Mouse (Mus musculus) CD4-positive, CD25-positive, alpha-beta regulatory T cell, adult 2 months (primary cell): ENCODE measurements around the gene Zfp36l2.

Source experiments
- DNase-seq: peaks from one replicate; pipeline ENCODE4 v3.0.0-alpha.2; 2012; ENCODE audit warnings: low read depth, low spot score

Zfp36l2 gene

DNA sequence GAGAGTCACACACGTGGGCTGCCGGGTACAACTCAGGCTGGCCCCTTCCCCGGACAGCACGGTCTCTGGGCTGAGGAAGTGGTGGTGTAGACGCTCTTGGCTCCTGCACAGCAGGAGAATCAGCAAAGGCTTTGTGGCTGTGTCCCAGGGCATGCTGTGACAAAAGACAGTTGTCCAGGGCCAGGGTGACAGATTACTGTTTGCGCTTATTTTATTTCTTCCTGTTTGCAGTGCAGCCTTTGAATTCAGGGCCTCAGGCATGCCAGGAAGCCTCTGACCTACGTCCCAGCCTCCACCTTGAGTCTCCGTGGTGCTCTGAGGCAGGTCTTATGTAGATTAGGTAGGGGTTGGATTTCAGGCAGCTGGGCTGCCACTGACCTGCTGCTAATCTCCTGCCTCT lies 10.3 kb downstream of the Zfp36l2 start:
- peak; percentile 40 for DNase-seq

DNA sequence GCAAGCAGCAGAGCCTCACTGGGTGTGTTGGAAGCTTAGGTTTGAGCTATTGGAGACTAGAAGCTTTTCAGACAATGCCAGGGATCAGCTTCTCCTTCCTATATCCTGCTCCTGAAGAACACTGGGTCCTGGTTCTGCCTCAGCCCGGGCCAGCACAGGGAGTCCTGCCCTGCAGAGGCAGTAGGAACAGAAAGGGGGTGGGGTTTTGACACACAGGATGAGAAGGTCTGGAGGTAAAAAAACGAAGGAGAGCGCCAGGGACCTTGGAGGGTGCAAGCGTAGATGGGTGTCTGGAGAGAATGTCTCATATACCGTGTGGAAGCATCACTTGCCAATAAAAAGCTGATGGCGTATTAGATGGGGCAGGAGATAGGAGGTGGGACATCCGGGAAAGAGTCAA lies 11.3 kb downstream of the Zfp36l2 start:
- no peak for DNase-seq

DNA sequence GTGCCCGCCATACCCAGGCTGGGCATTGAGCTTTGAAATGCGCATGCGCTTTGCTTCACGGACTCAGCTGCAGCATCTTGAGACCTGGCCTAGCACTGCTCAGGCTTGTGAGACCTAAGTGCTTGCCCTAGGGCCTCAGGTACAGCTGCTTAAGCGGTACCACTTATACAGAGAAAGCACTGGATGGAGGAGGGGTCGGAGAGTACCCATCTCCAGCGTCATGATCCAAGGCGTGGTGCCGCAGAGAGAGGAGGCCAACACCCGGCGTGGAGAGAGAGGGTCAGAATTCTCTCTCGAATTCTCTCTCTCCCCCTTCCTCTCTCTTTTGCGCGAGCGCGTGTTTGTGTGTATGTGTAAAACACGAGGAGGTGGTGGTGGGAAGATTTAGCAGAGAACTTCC lies 12.6 kb downstream of the Zfp36l2 start:
- no peak for DNase-seq

DNA sequence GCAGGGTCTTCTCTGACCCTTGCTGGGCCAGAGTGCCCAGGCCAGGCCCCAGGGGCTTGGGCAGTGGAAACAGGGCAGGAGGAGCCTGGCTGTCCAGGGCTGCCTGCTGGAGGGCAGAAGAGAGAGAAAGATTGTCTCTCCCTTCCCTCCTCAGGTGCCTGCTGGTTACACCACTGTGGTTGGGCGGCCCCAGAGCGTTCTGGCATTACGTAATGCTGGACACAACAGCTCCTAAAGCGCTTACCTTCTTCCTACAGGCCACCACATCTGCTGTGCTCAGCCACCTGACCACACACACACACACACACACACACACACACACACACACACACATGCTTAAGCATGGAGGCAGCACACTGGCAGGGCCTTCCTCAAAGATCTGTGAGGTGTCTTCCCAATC lies 20.4 kb downstream of the Zfp36l2 start:
- DNase-seq: no peak

DNA sequence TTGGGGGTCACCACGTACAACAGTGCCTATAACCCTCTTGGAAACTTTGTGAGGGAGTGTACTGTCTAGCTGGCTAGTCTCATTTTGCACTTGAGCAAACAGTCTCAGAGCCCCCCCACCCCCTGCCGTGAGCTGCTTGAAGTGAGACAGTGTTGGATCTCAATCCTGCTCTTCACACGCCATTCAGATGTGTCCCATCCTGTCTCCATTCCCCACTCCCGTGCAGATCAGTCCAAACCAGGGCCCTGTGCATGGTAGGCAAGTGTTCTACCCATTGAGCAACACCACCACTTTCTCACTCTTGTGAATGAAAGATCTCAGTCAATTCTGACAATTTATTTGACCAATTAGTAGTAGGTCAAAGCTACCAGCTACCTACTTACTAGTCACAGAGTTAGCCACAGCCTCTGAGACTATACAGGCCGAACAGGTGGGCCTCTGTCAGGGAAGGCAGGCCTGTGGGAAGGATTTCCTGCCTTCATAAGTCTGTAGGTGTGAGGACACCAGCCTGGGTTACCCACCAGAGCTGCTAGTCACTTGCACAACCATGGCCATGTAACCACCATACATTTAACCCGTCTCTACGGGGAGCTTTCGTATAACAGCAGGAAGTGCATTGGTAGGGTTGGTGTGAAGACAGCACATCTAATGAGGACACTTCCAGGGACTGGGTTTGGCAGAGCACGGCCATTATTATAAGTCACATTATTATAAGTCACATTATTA lies 21.4 kb downstream of the Zfp36l2 start:
- peak; percentile 41 for DNase-seq

DNA sequence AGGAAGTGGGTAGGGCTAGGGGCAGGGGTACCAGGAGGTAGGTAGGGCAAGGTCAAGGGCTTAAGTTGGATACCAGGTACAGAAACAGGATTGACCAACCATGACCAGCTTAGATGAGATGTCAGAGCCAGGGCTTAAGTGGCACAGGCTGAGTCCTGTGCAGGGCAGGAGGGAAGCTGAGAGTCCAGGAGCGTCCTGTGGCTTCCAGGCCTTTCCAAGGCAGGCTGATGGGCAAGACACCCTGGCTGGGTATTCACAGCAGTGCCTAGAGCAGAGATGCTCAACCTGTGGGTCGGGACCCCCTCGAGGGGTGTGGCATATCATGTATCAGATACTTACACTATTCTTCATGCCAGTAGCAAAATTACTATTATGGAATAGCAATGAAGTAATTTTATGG lies 22.0 kb downstream of the Zfp36l2 start:
- no peak for DNase-seq

DNA sequence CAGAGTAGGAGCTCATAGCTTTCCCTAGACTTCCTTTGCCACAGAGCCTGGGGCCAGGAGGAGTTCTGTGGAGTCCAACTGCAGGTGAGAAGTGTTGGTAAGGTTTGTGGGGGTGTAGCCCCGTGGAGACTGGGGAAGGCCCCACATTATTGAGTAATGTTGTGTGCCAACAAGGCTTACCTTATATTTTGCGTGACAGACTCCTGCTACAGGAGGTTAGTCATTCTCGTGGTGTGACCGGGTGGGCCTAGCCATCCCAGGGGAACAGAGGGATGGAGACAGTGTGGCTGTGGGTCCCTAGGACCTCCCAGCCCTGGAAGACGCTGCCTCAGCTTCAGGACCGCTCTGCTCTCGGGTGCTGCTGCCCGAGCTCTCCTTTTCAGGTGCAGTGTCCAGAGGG lies 23.6 kb downstream of the Zfp36l2 start:
- no peak for DNase-seq

DNA sequence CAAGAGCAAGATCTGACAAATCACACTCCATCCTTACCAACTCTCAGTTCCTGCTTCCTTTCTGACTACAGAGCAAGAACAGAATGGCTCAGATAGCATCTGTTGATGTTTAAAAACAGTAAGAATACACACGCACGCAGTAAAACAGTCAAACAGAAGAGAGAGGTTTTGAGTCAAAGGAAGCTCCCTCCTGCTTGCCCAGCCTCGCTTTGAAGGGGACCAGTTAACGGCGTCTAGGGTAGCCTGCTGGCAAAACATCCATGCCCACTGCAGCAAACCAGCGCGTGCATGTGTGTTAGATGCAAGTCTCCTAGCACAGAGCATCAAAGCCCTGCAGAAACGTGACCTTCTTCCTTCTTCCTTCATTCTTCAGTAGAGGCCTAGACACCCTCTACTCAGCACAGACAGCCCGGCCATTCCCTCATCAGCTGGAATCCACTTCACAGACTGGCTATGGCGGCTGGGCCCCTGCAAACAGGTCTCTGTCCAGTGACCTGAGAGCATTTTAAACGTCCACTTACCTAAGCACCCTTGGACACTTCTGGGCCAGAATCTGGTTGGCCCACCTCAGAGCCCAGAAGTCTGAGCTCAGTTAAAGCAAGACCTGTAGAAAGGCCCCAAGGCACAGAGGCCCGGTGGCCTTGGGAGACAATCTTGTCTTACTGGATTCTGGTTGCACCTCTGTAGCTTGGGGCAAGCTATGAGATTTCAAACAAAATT lies 24.5 kb downstream of the Zfp36l2 start:
- DNase-seq: peak; percentile 65

DNA sequence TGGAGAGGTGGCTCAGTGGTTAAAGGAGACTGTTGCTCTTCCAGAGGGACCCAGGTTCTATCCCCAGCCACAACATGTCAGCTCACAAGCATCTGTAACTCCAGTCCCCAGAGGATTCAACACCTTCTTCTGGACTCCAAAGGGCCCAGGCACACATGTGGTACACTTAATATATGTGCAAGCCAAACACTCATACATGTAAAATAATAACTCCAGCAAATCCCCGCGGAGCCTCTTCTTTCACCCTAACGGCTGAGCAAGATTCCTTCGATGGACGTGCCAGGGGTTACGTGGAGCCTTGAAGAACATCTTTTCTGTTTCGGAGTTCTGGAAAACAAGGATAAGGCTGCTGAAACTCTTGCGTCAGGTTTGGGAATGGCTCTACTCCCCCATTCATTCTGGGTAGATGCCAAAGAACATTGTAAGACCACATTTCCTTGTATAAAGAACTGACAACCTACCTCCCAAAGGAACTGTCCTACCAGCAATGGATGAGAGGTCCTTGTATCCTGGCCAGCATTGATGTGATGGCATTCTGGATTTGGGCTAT lies 25.5 kb downstream of the Zfp36l2 start:
- DNase-seq: no peak

DNA sequence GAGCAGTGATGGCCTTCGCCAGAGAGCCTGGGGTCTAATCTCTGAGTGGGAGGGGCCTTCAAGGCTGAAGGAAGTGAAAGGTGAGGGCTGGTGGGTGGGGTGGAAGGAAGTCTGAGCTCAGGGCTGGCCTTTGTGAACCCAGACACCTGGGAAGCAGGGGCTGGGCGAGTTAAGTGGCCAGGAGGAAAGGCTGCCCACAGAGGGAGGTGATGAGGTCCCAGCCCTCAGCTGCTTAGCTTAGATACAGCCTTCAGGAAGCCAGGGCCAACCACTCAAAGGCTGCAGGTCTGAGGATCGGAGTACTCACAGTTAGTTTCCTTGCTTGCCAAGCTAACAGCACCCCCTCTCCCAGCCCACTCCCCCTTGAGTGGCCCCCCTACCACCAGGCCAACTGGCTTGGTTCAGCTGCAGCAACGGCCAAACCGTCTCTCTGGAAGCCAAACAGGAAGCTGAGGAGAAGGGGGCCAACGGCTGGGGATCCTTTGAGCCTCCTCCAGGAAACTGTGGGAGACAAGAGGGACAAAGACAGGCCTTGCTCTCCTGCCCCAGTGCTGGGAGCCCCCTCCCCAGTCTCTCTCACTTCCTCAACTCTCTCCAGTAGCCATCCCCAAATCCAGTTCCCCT lies 26.4 kb downstream of the Zfp36l2 start:
- peak; percentile 45 for DNase-seq

DNA sequence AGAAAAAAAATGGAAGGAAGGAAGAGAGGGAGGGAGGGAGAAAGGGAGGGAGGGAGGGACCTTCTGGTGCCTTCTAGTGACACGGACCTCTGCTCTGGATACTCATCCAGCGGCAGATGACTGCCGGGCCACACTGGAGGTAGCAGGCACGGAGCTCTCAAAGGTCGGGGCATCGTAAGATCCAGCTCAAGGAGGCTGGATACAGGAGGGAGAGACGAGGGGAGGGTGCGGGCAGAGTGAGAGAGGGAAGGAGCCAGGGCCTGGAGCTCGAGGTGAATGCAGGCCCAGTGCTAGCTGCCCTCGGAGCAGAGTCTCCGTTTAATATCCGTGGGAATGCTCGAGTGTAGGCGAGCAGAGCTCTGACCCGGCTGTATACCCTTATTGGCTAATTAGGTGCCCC lies 28.9 kb downstream of the Zfp36l2 start:
- DNase-seq: no peak

DNA sequence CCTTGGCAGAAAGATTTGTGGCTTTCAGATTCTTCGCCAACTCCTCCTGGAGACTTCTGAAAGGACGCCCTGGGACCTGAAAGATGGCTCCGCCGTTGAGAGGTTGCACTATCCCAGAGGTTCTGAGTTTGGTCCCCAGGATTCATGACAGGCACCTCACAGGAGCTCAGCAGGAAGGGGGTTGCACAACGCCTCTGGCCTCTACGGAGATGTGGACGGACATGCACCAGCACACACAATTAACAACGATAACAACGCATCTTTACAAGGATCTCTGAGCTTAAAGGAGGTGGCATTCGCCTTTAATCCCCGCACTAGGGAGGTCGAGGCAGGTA lies 29.3 kb downstream of the Zfp36l2 start:
- no peak for DNase-seq

DNA sequence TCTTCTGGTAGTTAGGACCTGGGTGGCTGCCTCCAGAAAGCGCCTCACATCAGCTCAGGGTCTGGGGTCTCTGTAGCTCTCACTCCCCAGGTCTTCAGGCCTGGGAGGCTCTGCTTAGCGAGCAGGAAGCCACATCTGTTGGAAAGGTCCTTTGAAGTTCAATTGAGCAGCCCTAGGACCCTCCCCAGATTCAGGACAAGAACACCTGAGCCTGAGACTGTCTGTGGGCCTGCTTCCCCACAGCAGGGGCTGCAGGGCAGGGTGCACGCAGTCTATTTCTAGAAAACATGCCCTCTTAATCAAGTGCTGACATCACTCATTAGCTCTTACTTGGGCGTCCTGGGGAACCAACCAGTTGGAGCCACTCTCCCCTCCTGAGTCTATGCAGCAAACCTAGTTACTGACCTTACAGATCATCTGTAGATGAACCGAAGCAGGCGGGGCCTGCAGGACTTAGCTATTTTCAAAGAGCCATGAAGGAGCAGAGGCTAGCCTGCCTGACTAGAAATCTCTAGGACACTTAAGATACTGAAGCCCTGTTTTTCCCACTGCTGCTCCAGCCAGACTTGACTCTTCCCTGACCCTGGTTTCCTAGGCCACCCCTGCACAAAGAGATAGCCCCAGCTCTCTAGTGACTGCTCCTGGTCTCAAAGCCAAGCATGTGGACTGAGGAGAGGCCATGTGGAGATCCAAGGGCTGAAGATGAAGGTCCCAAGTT lies 29.8 kb downstream of the Zfp36l2 start:
- DNase-seq: no peak

DNA sequence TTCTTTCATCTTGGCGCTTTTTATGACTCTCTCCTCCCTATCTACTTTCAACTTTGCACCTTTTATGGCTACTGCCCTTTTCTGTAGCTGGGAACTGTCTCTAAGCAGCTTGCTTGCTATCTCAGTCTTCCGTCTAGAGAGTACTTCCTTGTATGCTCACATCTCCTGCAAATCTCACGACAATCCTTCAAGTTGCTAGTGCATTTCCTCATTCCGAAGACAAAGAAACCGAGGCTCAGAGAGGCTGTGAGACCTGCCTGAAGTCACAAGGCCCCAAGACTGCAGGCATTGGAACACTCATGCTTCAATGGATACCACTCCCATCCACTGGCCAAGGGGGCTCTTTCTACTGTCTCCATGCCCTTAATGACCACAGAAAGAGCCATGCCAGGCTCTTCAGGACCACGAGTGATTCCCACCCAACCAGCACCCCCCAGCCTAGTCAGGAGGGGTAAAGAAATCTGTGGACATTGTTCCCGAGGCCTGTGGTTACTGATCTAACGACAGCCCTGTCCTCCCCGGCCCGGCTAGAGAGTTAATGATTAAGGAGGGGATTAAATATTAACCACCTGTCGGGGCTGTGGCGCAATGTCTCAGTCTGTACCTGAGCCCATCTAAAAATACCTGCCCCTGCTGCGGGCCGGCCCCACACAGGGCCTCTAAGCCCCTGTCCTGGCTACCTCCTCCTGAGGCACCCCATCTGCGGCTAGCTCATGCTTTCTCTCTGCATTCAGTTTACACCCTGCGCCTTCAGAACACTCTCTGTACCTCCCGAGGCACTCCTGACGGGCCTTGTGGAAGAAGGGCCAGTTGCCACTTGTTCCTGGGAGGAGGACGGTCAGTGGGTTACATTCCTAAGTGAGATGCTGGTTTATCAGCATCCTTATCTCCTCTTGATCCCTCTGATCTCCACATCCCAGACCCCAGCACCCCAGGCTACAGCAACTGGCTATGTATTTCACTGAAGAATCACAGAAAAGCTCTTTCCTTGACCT lies 30.7 kb downstream of the Zfp36l2 start:
- DNase-seq: peak; percentile 36

DNA sequence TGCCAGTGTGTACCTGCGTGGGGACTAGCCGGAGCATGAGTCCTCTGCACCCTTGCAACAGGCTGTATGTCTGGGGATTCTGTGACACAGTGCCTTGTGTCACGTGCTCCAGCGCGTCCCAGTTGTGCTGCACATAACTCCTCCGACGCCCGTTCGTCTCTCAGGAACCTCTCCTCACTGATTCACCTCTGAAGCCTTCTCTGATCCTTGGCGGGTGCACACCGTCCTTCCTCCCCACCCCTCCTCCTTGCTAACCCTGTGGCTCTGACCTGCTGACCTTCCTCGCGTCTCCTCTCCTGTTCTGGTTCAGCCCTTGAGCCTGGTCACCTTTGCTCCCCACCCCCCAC lies 31.5 kb downstream of the Zfp36l2 start:
- DNase-seq: peak; percentile 43

DNA sequence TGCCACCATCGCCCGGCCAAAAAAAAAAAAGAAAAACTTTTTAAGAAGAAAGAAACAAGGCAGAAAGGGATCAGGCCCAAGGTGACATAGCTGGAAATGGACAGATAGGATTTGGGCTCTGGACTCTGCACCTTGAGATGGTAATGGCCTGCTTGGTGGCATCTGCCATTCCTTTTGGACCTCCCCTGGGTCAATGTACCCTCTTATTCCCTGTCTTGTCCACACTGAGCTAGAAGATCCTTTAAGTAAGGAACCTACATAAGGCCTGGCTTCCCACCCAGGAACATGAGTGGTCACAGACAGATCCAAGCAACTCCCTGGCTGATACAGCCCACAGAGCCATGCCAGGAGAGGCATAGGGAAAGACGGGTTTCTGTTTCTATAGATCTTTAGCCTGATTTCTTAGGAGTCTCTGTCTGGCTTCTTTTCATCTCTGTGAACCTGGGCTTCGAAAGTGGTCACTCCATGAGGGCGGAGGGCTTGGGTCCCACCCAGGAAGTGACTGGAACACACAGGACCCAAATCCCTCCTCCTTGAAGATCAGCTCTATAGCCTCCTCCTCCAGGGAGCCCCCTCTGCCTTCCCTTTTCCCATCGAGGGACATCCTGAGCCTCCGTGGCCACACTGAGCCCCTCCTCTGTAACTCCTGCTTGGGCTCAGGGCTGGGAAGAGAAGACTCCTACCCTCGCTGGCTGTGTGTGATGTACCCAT lies 32.1 kb downstream of the Zfp36l2 start:
- DNase-seq: no peak

DNA sequence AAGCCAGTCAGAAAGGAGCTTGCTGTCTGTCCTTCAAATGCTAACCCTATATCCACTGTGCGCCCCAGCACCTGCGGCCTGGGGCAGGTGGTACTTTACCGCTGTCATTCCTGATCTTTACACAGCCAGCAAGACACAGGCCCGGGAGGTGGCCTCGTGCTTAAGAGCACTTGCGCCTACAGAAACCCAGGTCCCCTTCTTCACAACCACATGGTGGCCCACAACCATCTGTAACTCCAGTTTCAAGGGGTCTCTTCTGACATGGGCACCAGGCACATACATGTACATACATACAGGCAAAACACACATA lies 32.8 kb downstream of the Zfp36l2 start:
- no peak for DNase-seq

DNA sequence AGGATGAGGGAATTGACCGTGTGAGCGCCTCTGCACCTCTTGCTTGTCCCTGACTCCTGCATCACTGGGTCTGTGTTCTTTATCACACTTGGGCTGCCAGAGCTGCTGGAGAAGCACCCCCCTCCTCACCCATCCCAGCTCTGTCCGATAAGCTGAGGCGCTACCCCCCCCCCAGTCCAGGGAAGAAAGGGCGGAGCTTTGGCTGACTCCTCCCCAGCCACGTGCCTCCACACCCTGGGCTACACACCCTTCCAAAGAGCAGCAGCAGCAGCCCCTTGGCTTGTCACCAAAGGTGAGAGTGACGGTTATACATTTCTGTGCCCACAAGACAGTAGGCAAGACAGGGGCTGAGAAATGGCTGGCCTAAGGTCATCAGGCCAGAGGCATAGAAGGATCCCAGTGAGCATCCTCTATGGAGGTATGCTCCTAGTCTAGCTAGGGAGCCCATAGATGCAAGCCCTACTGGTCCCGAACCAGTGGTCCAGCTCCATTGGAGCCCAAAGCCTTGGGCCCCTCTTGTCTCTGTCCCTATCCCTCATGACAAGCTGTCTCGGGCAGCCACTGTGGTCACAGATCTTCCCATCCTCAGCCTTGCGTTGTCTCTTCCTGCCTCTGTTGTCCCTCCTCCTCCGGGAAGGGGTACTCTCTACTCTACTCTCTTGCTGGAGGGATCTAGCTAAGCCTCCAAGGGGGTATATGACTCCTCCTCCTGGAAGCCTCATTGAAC lies 33.3 kb downstream of the Zfp36l2 start:
- DNase-seq: no peak

DNA sequence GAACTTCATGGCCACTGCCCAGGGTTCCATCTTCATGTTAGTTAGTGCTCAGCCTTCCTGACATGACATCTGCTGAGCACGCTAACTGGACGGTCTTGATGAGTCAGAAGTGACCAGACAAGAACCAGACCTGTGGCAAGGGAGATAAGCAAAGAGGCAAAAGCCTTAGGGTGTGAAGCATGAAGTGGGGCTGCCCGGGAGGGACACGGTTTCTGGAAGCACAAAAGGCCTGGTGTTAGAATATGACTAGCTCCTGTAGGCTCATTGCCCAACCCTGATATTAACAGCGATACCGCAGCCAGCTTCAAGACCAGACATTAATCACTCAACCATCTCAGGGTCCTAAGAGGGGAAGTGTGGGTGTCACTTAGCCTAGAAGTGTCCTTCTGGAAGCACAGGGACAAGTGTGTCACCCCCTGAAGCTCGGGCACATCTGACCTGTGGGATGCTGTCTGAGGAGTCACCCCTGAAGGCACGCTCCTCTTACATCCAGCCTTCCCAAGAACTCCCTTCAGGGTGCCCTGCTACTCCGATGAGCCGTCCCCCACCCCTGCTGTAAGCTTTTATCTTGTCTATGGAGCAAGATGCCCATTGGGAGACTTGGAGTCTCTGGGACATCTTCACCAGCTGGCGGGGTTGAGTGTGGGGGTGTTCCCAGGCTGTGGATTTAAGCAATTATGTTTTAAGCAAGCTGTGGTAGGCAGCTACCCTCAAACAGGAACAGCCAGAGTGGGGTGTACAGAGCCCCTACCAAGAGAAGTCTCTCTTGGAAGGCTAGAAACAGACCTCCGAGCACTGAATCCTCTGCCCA lies 34.6 kb downstream of the Zfp36l2 start:
- no peak for DNase-seq
